Mouse (Mus musculus): Measurements from ENCODE around the gene Glt8d2. TPM values are rescaled to one million over a fixed set of nuclear protein-coding genes. Genes with fewer than 3 reads are reported as not detected.
A peak's percentile ranks its signal among the peaks of the same experiment; 100 is the strongest.
"Not testable (repeated sequence)": the region's sequence is repeated elsewhere in the genome, so short reads cannot be mapped to it uniquely, and the experiment has no call there.

Glt8d2 gene
- polyA plus RNA-seq, 1 experiment from 2014 or later: 15.0 TPM

DNA sequence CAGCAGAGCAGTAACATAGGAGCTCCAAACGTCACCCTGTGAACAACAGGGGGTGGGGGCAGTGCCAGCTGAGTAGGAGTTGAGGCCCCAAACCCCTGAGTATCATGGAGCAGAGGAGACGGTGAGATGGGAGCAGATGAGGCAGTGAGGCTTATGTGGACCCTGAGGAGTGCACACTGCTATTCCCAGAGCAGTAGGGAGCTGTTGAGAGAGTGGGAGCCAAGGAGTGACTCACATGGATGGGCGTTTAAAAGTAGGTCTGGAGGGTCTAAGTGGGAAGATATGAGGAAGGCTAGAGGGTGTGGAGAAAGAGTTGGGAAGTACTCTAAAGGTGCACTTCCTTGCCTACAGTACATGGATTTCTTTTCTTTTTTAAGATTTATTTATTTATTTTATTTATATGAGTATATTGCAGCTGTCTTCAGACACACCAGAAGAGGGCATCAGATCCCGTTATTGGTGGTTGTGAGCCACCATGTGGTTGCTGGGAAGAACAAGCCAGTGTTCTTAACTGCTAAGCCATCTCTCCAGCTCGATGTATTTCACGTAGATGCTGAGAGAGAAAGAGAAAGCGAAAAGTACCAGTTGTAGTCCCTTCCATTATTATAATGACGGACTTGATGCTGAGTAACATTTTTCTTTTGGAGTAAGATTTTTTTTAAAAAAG lies 51.3 kb downstream of the Glt8d2 start:
- Histone ChIP-seq H3K27me3 (no peaks in the 10 kb centered on the region), H3K4me2 (replicated peaks) (no peak overlapping the region), H3K27ac (no peak overlapping the region), H3K9ac (no peak overlapping the region), H3K4me3 (no peak overlapping the region), H3K9me3 (no peaks in the 10 kb centered on the region), H3K4me1 (no peaks in the 10 kb centered on the region), H3K36me3 (peaks cover 91% of the 10 kb centered on the region)
- ATAC-seq (ENCODE audit: low FRiP score, low read depth): no peak
- 90% methylated on average over 8 of the region's 8 CpGs for WGBS

DNA sequence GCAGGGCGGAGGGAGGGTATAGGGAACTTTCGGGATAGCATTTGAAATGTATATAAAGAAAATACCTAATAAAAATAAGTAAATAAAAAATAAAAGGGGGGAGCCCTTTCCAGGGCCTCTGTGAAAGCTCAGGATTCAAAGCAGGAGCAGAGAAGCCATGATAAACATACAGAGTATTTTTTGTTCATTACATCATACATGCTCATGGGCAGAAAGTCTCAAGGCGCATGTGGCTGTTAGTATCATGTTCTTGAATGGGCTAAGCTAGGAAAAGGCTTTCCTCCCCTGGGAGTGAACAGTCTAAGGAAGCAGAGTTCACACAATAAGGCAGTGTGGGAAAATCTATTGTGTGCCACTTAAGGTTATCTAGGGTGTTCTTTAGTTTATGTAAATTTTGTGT lies 54.1 kb downstream of the Glt8d2 start:
- H3K4me3 ChIP-seq: no peak overlapping the region
- 96% methylated on average over 3 of the region's 3 CpGs for WGBS
- peaks cover 5% of the 10 kb centered on the region for H3K4me1 ChIP-seq
- peaks cover 2% of the 10 kb centered on the region; the same call in 1 of the 2 replicates for H3K9me3 ChIP-seq
- no peak overlapping the region for H3K9ac ChIP-seq
- peaks cover 92% of the 10 kb centered on the region for H3K36me3 ChIP-seq
- H3K27me3 ChIP-seq: no peaks in the 10 kb centered on the region
- H3K27ac ChIP-seq: no peak overlapping the region
- ATAC-seq (ENCODE audit: low FRiP score, low read depth): no peak
- H3K4me2 ChIP-seq (replicated peaks): no peak overlapping the region

DNA sequence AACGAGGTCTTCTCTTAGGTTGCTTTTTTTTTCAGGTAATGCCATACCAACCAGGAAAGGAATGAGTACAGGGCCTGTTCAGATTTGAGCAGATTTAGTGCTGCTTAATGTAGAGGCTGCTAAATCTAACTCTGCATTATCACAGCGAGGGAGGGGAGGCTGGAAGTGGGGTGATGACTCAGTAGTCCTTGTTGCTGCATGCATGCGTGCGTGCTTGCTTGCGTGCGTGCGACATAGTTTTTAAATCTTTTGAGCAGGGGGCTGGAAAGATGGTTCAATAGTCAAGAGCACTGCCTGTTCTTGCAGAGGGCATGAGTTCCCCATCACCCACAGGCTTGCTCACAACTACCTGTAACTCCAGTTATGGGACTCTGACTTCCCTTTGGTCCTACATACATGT lies 56.1 kb downstream of the Glt8d2 start:
- 94% methylated on average over 7 of the region's 7 CpGs for WGBS
- peaks cover 2% of the 10 kb centered on the region; the same call in 1 of the 2 replicates for H3K9me3 ChIP-seq
- H3K4me3 ChIP-seq: no peak overlapping the region
- H3K36me3 ChIP-seq: peaks cover 73% of the 10 kb centered on the region
- H3K4me2 ChIP-seq (replicated peaks): no peak overlapping the region
- H3K9ac ChIP-seq: no peak overlapping the region
- H3K27me3 ChIP-seq: no peaks in the 10 kb centered on the region
- no peak for ATAC-seq (ENCODE audit: low FRiP score, low read depth)
- H3K27ac ChIP-seq: no peak overlapping the region
- peaks cover 16% of the 10 kb centered on the region for H3K4me1 ChIP-seq

DNA sequence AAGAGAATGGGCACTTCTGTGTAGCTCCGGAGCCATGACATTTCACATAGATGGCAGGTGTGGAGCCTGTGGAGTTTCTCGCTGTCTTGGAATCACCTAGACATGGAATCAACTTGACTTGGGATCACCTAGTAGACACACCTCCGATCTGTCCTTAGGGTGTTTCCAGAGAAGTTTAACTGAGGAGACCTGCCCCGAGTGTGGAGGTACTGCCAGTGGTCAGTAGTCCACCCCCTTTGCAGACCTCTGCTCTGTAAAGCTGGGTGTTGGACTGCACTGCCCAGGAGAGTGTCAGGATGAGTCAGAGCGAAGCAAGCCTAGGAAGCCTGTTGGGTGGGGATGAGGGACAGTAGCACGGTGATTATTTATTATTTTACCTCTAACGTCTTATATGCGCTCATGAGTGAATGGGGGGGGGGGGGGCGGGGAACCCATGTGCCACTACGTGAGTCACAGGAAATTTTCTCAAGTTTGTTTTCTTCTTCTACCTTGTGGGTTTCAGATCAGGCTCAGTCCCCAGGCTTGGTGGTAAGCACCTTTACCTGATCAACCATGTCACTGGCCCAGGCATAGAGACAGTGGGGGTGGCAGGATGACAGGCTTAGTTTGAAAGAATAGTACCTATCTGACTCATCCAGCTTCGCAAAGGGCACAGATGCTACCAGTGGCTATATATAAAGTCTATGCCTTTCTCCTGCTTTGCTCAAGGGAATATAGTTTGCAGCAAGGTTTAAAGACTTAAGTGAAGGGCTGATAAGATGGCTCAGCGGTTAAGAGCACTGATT lies 57.8 kb downstream of the Glt8d2 start:
- Histone ChIP-seq H3K27me3 (no peaks in the 10 kb centered on the region), H3K4me3 (no peak overlapping the region), H3K9me3 (peaks cover 2% of the 10 kb centered on the region; the same call in 1 of the 2 replicates), H3K36me3 (peaks cover 58% of the 10 kb centered on the region), H3K4me2 (replicated peaks) (no peak overlapping the region), H3K9ac (no peak overlapping the region), H3K4me1 (peaks cover 16% of the 10 kb centered on the region), H3K27ac (no peak overlapping the region)
- ATAC-seq (ENCODE audit: low FRiP score, low read depth): no peak
- 95% methylated on average over 12 of the region's 12 CpGs for WGBS

DNA sequence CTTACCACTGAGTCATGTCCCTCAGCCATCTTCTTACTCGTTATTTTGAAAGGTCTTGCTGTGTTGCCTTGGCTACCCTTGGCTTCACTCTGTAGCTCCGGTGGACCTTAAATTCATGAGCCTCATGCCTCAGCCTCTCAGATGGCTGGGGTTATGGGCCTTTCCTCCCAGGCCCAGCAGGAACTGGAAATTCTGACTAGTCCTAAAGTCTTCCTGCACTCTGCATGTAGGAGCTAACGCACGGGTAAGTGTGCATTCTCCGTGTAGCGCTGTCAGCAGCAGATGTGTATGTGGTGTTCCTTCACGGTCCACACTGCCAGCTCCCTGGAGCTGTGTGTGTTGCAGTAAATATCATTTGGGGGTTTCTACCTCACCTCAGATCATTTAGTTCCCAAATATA lies 59.3 kb downstream of the Glt8d2 start:
- no peak for ATAC-seq (ENCODE audit: low FRiP score, low read depth)
- peaks cover 43% of the 10 kb centered on the region for H3K36me3 ChIP-seq
- H3K4me1 ChIP-seq: peaks cover 16% of the 10 kb centered on the region
- H3K9me3 ChIP-seq: peaks cover 2% of the 10 kb centered on the region; the same call in 1 of the 2 replicates
- H3K27ac ChIP-seq: no peak overlapping the region
- H3K9ac ChIP-seq: peak overlapping the region; percentile 86
- peak overlapping the region; percentile 86 for H3K4me3 ChIP-seq
- H3K4me2 ChIP-seq (replicated peaks): peak overlapping the region; percentile 77
- WGBS: 82% methylated on average over 7 of the region's 7 CpGs
- no peaks in the 10 kb centered on the region for H3K27me3 ChIP-seq

DNA sequence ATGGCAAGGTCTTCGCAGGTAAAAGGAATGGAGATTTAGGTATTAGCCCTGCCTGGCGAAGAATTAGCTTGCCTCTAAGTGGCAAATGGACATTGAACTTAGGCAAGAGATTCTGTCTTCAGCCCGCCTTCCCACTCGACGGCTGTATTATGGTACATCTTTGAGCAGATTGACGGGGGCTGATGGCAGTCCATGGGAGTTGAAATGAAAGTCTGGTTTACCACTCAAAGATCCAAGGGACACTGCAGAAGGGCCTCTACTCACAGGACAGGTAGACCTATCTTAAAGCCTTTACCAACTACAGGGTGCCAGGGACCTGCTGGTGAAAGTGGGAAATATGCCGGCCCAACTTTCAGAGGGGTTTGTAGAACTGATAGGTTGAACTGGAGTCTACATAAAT lies 60.0 kb downstream of the Glt8d2 start:
- Histone ChIP-seq H3K36me3 (peaks cover 38% of the 10 kb centered on the region), H3K9me3 (peaks cover 2% of the 10 kb centered on the region; the same call in 1 of the 2 replicates), H3K9ac (peak overlapping the region; percentile 86), H3K27ac (peak overlapping the region; percentile 88; the same call in 1 of the 2 replicates), H3K4me3 (peak overlapping the region; percentile 86), H3K4me2 (replicated peaks) (peak overlapping the region; percentile 77), H3K27me3 (no peaks in the 10 kb centered on the region), H3K4me1 (peaks cover 16% of the 10 kb centered on the region)
- 16% methylated on average over 7 of the region's 7 CpGs for WGBS
- ATAC-seq (ENCODE audit: low FRiP score, low read depth): no peak

DNA sequence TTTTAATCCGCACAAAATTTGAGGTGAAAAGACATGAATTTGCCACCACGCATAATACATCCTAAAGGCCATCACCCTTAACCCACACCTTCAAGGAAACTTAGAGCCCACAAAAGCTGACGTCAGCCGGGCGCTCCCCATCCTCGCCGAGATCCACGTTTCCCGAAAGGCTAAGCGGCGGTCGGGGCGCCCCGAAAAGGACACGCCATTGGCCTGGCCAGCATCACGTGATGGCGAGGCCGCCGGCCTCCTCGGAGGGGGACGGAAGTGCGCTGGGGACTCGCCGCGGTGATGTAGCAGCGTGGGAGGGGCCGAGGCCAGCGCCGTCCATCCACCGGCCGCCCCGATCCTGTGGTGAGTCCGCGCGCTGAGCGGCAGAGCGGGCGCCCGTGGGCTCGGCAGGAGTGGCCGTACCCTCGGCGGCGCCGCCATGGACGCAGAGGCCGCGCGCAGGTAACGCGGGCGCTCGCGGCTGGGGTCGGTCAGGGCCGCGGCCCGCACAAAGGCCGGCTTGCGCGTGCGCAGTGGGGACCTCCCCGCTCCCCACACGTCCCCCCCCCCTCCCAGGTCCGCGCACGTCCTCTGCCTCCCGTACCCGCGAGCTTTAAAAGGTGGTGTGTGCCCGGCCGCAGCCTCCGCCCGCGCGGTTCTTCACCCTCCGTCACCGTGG lies 60.7 kb downstream of the Glt8d2 start, which contains the start of gene Tdg:
Tdg (plus strand) TSS at position 243 of the 670 bp plus-strand sequence.
- Histone ChIP-seq H3K9ac (peak within 1 kb of the TSS; percentile 86), H3K4me2 (replicated peaks) (peak within 1 kb of the TSS; percentile 79), H3K36me3 (peaks cover 31% of the 10 kb centered on the region), H3K4me1 (peaks cover 16% of the 10 kb centered on the region), H3K4me3 (peak within 1 kb of the TSS; percentile 86), H3K27ac (peak within 1 kb of the TSS; percentile 88)
- under 1% methylated on average over 72 of the region's 78 CpGs for WGBS
- H3K9me3 ChIP-seq, H3K27me3 ChIP-seq: not testable (repeated sequence)
- peak; percentile 96 for ATAC-seq (ENCODE audit: low FRiP score, low read depth)

DNA sequence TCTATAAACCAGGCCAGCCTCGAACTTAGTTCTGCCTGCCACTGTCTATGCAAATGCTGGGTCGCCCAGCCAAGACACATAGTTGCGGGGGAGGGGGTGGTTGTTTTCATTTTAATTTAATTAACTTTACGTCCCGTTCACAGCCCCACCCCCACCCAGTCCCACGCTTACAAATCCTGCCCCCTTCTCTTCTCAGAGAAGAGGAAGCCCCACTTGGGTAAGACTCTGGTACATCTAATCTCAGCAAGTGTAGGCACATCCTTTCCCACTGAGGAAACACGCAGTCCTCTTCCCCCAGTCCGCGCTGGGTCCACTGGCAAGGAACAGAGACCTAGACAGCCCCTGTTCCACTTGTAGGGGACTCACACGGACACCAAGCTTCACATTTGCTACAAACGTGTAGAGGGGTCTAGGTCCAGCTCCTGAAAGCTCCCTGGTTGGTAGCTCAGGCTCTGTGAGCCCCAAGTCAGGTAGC lies 61.3 kb downstream of the Glt8d2 start:
- Histone ChIP-seq H3K4me3 (peak overlapping the region; percentile 86), H3K27ac (peak overlapping the region; percentile 88), H3K4me1 (peaks cover 16% of the 10 kb centered on the region), H3K4me2 (replicated peaks) (peak overlapping the region; percentile 79), H3K27me3 (no peaks in the 10 kb centered on the region), H3K36me3 (peaks cover 26% of the 10 kb centered on the region), H3K9ac (peak overlapping the region; percentile 86), H3K9me3 (peaks cover 2% of the 10 kb centered on the region; the same call in 1 of the 2 replicates)
- WGBS: 4% methylated on average over 11 of the region's 11 CpGs
- ATAC-seq (ENCODE audit: low FRiP score, low read depth): peak; percentile 55

DNA sequence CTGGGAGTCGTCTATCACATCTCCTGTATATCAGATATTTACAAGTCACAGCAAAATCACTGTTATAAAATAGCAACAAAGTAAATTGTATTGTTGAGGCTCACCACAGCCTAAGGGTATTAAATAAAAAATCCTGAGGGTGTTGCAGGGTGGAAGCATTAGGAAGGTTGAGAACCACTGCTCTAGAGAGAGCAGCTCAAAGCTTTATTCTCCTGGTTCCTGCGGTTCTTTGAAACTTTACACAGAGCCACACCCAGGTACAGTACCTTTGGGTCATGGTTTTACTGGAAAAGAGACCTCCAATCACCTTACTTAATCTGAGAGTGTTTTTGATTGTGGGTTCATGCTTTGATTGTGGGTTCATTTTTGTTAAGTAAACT lies 66.9 kb downstream of the Glt8d2 start:
- not testable (repeated sequence) for H3K27me3 ChIP-seq; ATAC-seq (ENCODE audit: low FRiP score, low read depth); H3K4me1 ChIP-seq; H3K9me3 ChIP-seq; H3K36me3 ChIP-seq
- H3K4me3 ChIP-seq: peak overlapping the region; percentile 63
- peak overlapping the region; percentile 52; the same call in 1 of the 2 replicates for H3K27ac ChIP-seq
- peak overlapping the region; percentile 71 for H3K4me2 ChIP-seq (replicated peaks)
- 0% methylated on average over 2 of the region's 2 CpGs for WGBS
- peak overlapping the region; percentile 81 for H3K9ac ChIP-seq

DNA sequence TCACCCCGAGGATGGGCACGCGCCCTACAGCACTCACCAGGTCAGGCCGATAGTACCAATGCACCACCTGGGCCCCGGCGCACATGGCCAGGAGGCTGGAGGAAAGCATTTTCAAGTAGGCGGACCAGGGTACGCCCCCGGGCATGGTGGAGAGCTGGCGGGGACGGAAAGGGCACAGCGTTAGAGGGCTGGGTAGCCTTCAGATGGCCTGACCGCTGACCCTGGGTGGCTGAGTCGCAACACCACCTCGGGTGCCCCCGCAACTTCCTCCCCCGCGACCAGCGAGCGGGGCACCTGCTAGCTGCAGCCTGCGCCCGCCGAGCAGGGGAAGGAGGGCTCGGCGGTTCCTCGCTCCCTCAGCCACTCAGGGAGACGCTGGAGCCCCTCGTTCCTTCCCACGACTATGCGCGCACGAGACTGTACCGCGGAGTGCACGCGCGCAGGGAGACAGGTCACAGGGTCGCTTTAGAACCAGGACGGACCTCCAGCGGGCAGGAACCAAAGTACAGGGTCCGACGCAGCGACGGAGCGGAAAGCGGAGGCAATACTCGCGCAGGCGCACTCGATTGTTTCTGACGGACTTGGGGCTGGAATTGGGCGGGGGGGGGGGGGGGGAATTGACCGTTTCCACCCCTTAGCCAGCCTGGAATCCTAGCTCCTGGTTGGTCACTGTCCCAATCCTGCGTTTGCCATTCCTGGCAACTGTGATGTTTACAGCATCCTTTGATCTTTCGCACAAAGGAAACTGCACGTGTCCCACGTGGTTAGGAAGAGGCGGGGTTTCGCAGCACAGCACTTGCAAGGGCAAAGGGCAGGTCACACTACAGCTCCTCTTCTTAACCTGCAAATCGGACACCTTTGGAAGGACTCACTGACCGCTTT lies 67.5 kb downstream of the Glt8d2 start, which contains the start of gene 1190007I07Rik:
1190007I07Rik (minus strand) TSS at position 558 of the 882 bp plus-strand sequence.
- peaks cover 12% of the 10 kb centered on the region for H3K36me3 ChIP-seq
- H3K4me1 ChIP-seq: peaks cover 4% of the 10 kb centered on the region
- under 1% methylated on average over 58 of the region's 61 CpGs for WGBS
- H3K9ac ChIP-seq: peak within 1 kb of the TSS; percentile 81
- H3K27me3 ChIP-seq: no peaks in the 10 kb centered on the region
- peak within 1 kb of the TSS; percentile 71 for H3K4me2 ChIP-seq (replicated peaks)
- no peaks in the 10 kb centered on the region for H3K9me3 ChIP-seq
- H3K27ac ChIP-seq: peak within 1 kb of the TSS; percentile 78
- peak; percentile 89 for ATAC-seq (ENCODE audit: low FRiP score, low read depth)
- peak within 1 kb of the TSS; percentile 63 for H3K4me3 ChIP-seq

DNA sequence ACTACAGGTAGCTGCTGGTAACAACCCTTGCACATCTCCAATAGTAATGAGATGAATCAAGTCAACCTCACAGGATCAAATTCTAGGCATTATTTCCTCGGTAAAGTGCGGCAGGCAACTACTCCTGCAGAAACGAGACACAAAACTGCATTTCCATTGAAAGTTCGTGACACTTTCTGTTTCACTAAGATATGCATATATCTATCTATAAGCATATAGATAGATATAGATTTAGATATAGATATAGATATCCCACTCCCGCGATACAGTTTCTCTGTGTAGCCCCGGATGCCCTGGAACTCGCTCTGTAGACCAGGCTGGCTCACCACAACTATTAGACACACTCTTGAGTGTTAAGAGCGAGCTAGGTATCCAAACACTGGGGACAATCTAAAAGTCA lies 68.2 kb downstream of the Glt8d2 start:
- H3K4me1 ChIP-seq: peaks cover 4% of the 10 kb centered on the region
- peaks cover 12% of the 10 kb centered on the region for H3K36me3 ChIP-seq
- no peak overlapping the region for H3K27ac ChIP-seq
- no peaks in the 10 kb centered on the region for H3K9me3 ChIP-seq
- 28% methylated on average over 9 of the region's 9 CpGs for WGBS
- peak overlapping the region; percentile 81 for H3K9ac ChIP-seq
- ATAC-seq (ENCODE audit: low FRiP score, low read depth): no peak
- peak overlapping the region; percentile 71 for H3K4me2 ChIP-seq (replicated peaks)
- H3K4me3 ChIP-seq: peak overlapping the region; percentile 63
- H3K27me3 ChIP-seq: no peaks in the 10 kb centered on the region

Measured in limb, embryonic 13.5 days (tissue).